Mouse (Mus musculus) liver, adult (tissue): Measurements from ENCODE around the gene Nrbp1.

Experiments
- GATA4 ChIP-seq: IDR thresholded peaks from 2 replicates; pipeline ENCODE4 v1.6.1; 2014; ENCODE audit warnings: mild to moderate bottlenecking, low read length; ENCODE audit not compliant: insufficient replicate concordance

The Nrbp1 gene

DNA sequence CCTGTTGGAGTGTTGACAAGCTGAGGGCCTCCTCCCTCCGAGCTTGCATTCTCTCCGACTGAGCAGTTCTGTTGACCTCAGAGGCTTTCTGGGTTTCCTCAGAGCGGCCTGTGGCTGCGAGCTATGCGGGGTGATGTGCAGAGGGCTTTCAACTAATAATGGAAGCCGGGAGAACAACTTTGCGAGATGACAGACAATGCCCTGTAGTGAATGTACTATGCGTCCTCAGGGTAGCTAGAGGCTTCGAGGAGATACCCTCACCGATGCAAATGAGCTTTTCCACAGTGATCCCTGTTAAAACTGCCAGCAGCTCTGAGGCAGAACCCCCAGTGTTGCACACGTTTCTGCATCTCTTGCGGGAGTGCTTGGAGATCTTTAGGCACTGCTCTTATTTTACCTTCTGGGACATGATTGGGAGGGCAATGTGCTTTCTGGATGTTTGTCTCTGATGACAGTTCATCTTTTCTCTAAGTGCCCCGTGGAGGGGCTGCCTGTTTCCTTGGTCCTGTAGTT, 914 bp downstream of the Nrbp1 start:
- no peak for TF ChIP-seq GATA4

DNA sequence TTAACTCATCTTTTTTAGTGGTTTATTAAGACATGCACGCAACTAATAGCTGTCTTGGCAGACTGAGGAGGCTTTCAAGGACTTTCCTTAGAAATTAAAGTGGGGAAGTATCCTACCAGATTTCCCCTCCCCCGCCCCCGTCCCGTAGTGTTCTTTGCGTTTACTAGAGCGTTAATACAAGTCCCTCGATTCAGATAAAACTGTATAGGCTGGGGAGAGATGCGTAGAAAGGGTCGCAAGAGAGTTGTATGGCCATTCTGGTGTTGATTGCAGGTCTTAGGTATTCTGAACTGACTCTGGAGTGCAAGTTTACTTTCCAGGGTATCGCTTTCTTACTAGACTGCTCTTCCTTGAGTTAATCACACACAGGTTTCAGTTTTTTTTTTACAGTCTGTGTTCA, 1.5 kb downstream of the Nrbp1 start:
- no peak for TF ChIP-seq GATA4

DNA sequence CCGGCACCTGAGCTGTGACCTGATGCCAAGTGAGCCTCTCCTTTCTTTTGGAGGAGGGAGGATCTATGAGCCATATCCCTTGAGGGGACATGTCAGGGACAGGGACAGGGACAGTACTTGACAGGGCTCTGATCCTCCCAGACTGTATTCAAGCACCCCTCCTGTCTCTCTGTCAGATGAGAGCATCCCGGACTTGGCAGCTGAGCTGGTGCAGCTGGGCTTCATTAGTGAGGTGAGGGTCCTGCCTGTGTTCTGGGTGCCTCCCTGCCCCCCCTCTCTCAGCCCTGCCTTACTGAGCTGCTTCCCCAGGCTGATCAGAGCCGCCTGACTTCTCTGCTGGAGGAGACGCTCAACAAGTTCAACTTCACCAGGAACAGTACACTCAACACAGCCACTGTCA, 10.1 kb downstream of the Nrbp1 start:
- no peak for TF ChIP-seq GATA4

DNA sequence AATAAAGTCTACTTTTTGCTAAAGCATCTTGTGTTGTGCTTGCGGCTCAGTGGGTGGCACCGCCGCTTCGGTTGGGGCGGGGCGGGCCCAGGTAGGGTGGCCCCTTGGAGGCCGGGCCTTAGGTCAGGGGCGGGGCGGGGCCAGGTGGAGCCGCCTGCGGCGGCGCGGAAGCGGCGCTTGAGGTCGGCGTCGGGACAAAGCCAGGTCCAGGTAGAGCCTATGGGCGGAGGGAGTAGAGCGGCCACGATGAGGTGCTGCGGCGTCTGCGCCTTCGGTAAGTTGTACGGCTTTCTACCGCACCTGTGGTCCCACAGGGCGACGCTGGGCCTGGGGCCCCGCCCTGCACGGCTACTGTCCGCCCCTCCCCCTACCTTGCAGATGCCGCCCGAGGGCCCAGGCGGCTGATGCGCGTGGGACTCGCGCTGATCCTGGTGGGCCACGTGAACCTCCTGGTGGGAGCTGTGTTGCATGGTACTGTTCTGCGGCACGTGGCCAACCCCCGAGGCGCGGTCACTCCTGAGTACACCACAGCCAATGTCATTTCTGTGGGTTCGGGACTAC, 11.0 kb downstream of the Nrbp1 start, which contains the start of gene Krtcap3:
Gene Krtcap3, plus strand, starts transcription at position 151 of the 561 bp plus-strand sequence.
- no peak for TF ChIP-seq GATA4

DNA sequence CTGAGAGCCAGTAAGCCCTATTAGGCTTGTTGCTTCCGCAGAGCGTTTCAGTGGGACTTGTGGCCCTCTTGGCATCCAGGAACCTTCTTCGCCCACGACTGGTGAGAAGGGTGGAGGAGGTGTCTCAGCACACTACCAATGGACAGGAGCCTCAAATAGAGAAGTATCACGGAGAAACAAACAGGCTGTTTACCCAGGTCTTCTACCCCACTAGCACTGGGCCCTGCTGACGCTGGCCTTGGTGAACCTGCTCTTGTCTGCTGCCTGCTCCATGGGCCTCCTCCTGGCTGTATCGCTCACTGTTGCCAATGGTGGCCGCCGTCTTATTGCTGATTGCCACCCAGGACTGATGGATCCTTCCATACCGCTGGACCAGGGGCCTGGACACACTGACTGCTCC, 11.5 kb downstream of the Nrbp1 start:
- TF ChIP-seq GATA4, result no peak

DNA sequence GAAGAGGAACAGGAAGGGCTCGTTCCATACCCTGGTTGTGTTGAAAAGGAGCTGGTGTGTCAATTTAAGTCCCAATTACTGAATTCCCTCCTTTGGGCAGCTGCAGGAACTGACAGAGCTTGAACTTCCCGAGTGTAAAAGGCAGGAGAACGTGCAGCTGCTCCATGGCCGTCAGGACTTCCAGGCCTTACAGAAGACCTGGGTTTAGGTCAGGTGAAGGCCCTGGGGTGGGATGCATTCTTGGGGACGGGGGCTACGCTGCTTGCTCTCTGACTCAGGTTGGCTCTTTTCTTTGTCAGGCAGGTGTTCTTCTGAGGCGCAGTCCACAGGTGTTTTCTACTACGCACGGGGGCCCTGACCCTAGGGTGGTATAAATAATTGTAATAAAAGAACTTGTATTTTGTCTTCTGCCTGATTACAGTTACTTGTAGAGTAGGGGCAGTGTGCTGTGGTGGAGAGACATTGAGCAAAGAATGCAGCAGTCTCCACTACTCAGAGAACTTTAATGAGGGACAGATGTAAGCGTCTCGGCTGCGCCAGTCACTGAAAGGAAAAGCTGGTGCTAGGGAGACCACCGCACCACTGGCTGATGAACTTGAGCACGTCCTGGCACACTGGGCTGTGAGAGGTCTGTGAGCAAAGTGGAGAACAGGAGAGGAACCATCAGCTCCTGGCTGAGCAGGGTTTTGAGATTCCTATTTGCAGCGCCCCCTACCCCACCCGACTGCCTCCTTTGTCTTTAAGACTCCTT, 12.3 kb downstream of the Nrbp1 start:
- no peak for TF ChIP-seq GATA4

DNA sequence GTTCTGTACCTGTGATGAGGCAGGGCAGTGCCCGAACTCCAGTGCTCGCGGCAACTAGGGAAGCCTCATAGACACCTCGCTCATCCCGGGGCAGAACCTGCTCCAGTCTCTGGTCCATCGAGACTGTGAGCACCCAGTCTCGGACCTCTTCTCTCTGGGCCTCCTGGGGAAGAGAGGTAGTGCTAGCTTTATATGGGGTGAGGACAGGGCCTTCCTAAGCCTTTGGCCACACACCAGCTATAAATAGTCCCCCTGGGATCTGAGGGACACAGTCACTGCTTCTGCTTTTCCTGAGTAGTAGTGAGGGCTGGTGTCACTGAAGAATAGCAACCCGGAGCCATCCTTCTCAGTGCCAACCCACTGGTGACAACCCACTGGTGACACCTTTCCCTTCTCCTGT, 13.1 kb downstream of the Nrbp1 start:
- TF ChIP-seq GATA4, result no peak

DNA sequence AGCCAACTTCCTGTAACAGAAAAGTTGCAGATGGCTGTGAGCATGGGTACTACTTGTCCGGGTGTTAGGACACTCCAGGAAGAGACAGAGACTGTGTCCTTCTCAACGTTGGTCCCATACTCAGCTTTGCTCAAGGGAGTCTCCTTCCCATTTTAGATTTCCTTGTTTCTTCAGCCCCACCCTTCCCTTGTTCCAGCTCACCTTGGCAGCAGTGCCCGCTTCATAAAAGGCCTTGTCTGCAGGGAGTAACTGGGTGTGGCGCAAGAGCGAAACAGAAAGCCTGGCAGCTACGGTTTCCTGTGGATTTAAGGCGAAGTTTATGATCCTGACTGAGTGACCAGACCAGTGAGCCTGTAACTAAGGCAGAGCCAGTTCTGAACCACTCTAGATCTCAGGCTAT, 13.8 kb downstream of the Nrbp1 start:
- TF ChIP-seq GATA4, result no peak

DNA sequence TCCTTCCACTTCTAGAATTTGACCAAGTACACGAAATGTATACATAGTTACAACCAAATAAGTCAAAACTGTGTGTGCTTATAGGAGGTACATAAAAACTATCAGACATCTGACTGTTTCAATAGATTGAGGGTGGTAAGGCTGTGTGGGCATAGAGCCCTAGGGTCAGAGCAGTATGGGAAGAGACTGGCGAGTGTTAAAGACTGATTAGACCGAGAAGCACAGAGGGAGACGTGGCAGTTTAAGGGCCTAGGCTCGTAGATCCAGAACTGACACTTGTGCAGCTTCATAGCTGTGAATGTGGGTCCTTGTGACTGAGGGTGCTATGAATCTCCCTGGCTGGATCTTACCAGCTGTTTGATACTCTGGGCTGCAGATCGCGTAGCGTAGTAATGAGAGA, 14.2 kb downstream of the Nrbp1 start:
- no peak for TF ChIP-seq GATA4

DNA sequence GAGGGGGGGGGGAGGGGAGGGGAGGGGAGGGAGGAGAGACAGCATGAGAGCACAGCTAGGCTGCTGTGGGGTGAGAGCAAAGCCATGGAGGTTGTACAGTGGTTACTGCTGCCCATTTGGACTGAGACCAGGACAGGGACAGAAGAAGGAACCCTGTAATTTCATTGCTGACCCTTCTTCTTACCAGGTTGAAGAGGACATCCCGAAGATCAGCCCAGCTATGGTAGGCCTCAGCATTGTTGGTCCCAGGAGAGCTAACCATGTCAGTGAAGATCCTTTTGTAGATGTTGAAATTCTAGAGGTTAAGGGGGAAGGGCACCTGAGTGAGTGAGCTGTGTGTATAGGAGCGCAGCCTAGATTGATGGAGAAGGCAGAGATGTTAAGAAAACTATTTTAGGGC, 14.7 kb downstream of the Nrbp1 start:
- no peak for TF ChIP-seq GATA4

DNA sequence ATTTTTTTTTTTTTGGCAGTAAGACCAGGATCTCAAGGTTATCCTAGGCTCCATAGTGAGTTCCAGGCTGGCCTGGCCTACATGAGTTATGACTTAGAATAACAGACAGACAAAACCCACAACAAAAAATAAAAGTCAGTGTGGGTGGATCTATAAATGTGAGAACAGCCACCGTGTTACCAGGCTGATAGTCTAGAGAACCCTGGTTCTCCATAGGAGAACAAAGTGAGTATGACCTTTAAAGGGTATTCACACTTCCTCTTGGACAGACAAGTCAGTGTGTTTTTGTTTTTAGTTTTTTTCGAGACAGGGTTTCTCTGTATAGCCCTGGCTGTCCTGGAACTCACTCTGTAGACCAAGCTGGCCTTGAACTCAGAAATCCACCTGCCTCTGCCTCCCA, 15.3 kb downstream of the Nrbp1 start:
- TF ChIP-seq GATA4, result no peak

DNA sequence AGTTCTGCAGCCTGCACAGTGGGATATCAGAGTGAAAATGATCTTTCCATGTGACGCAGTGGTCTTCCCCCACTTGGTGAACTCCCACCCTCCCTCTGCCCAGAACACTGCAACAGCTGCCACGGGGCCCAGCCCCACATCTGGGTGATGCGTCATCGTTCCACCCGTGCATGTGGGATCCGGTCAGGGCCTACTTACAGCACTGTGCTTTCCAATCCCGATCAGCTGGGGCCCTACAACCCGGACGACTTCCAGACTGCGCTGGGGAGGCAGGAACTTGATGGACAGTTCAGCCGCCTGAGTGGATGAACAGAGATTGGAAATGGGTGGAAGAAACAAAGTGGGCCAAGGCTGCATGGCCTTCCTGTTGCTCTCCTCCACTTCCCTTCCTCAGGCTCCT, 17.0 kb downstream of the Nrbp1 start:
- no peak for TF ChIP-seq GATA4

DNA sequence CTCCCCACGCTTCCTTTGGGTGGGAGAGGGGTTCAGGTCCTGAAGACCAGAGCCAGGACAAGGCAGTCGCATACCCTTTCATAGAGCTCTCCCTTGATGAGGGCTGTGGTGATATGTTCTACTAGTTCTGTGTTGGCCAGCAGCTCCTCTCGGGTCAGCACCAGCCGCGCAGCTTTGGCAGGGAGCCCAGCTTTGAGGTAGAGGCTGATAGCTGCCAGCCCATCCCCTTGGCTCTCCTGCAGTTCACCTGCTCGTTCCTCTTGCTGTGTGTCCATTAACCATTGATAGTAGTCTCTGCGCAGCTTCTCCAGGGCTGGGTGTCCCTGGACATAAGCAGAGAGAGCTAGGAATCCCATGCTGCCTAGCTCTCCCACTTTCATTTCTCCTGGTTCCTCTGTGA, 25.4 kb downstream of the Nrbp1 start:
- TF ChIP-seq GATA4, result no peak

DNA sequence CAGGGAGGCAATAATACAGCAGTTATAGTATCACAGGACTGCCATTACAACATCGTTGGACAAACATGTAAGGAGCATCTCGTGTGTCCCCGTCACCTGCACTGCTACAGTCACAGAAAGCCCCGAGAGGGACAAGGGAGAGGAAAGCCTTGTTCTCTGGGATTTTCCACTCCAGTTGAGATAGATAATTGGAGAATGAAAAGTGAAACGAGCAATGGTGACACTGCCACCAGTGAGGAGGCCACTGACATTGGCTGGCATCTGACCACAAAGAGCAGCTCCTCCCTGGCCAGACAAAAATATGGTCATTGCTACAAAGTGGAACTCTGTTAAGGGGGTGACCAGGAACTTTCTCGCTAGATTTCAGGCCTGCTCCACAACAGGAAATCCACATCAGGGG, 27.0 kb downstream of the Nrbp1 start:
- TF ChIP-seq GATA4, result no peak

DNA sequence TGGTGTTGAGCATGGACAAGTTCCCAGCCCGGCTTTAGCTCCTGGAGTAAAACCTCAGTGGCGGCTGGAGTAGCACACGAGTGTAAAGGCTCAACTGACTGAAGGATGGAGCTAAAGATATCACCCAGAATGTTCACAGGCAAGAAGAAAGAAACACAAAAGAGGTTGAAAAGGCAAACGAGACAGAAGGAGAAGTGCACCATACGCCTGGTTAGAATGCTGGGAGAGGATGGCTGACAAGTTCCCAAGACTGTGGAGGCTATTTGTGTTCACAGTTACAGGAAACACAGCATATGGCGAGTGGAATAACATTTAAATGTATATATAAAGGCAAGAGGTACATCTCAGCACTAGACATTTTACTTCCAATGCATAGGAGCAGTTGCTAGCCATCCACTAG, 32.4 kb downstream of the Nrbp1 start:
- TF ChIP-seq GATA4, result no peak

DNA sequence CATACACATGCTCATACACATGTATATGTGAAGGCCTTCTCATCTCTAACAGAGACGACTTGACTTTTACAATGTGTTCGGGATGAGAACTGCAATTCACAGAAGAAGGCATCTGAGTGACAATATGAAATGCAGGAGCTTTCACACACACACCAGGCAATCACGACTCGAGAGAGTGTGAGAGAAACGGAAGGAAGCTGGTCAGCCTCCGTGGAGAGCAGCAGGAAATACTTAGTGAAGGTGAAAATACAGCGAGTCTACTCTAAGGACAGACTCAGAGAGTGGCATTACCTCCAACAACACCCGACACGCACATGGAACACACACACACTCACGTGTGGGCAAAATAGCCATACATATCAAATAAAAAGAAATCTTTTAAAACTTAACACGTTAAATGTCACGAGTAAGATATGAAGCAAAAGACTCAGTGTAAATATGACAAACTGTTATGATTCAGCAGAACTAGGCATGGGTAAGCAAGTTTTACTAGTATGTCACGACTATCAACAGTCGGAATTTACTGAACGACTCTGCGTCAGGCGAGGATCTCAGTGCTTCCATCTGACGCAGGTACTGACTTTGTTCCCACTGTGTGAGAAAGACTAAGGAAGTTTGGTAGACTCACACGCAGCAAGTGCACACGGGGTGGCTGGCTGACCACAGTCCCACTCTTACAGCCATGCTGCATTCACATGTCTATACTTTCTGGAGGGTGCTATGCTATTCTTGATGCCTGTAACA, 38.8 kb downstream of the Nrbp1 start:
- TF ChIP-seq GATA4, result no peak
